In the genomic region with DNA sequence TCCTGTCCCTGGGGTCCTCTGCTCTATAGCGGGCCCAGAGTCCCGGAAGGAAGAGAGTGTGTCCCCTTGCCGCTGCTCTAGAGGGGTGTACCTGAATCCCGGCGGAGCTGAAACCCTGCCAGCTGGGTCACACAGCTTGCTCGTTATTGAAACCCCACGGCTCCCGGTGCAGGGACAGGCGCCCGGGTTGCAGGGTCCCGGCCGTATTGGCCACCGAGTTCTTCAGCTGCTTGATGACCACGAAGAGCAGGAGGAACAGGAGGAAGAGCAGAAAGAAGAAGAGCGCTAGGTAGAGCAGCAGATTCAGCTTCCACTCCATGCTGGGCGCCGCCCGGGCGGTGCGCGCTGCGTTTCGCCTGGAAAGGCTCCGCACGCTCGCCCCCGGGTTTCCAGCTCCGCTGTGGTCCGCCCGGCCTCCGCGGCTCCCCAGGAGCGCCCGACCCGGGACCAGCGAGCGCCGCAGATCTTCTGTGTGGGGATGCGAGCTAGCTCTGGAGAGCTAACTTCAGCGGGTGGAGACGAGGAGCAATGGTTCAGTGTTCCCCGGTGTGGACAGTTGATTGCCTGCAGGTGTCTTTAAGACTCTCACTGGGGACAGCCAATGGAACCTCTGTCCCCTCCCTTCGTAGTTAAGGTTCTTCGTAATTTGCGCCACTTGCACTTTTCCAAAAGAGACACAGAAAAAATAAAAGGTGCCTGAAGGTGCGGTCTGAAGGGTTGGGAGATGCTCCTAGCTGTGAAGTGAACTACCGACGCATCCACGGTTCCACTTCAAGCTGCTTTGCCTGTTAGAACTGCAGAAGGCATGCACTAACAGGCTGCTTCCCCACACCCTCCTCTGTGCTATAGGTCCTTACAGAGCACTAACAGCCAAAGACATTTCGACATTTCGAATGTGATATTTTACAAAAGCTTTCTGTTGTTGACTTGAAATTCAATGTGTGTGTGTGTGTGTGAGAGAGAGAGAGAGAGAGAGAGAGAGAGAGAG, we compare ENCODE assay signal across 7 mouse cellular contexts. TPM values are rescaled to one million over a fixed set of nuclear protein-coding genes. Genes with fewer than 3 reads are reported as not detected.
DNase-seq lines count a peak whose midpoint lies in the region; ATAC-seq lines count a peak whose summit lies in the region.

Gene Gm11549 (minus strand): TSS at position 741 of the 988 bp plus-strand sequence.

- ATAC-seq in forebrain, embryonic 15.5 days (replicated peaks): peak; percentile 79
- peak; percentile 82 for ATAC-seq in intestine, embryonic 16.5 days
- peak; percentile 87 for ATAC-seq in midbrain, embryonic 15.5 days (replicated peaks)

- peak within 1 kb of the TSS; percentile 44 for H3K9ac ChIP-seq in forebrain, embryonic 15.5 days (replicated peaks)
- H3K9ac ChIP-seq in intestine, embryonic 16.5 days (ENCODE audit: low read depth, low read length): peak within 1 kb of the TSS; percentile 61
- H3K9ac ChIP-seq in midbrain, embryonic 15.5 days: peak within 1 kb of the TSS; percentile 60

- under 1% methylated on average over 51 of the region's 51 CpGs for WGBS in forebrain, embryonic 15.5 days
- WGBS in intestine, embryonic 16.5 days: under 1% methylated on average over 51 of the region's 51 CpGs
- WGBS in midbrain, embryonic 15.5 days: under 1% methylated on average over 51 of the region's 51 CpGs

- H3K27me3 ChIP-seq in forebrain, embryonic 15.5 days: no peaks in the 10 kb centered on the region
- H3K27me3 ChIP-seq in intestine, embryonic 16.5 days (replicated peaks; ENCODE audit: control insufficient read depth, insufficient read depth, low read length): peaks cover 12% of the 10 kb centered on the region; the same call in 1 of the 2 replicates
- peaks cover 14% of the 10 kb centered on the region for H3K27me3 ChIP-seq in midbrain, embryonic 15.5 days (replicated peaks)

- peak; percentile 57 to 75 for DNase-seq in left cerebral cortex, adult 18-20 months (ENCODE audit: low spot score in 2 of 2)
- no peak for DNase-seq in left cerebral cortex, adult 11 months (ENCODE audit: low spot score)
- DNase-seq in urinary bladder, postnatal 36 days (ENCODE audit: low spot score in 2 of 2): no peak

- peak within 1 kb of the TSS; percentile 97 for H3K4me2 ChIP-seq in forebrain, embryonic 15.5 days (replicated peaks)
- peak within 1 kb of the TSS; percentile 98 for H3K4me2 ChIP-seq in intestine, embryonic 16.5 days (ENCODE audit: low read depth, low read length)
- peak within 1 kb of the TSS; percentile 100 for H3K4me2 ChIP-seq in midbrain, embryonic 15.5 days

- H3K4me1 ChIP-seq in brown adipose tissue, adult 24 weeks (ENCODE audit: control insufficient read depth, insufficient read depth, insufficient read length, low read length): peaks cover 2% of the 10 kb centered on the region
- H3K4me1 ChIP-seq in forebrain, embryonic 15.5 days: peaks cover 5% of the 10 kb centered on the region
- no peaks in the 10 kb centered on the region for H3K4me1 ChIP-seq in intestine, embryonic 16.5 days (ENCODE audit: control insufficient read depth, insufficient read depth, low read length)
- H3K4me1 ChIP-seq in midbrain, embryonic 15.5 days: peaks cover 9% of the 10 kb centered on the region

- H3K36me3 ChIP-seq in forebrain, embryonic 15.5 days: no peaks in the 10 kb centered on the region
- no peaks in the 10 kb centered on the region for H3K36me3 ChIP-seq in intestine, embryonic 16.5 days (ENCODE audit: control insufficient read depth, insufficient read depth, low read length)
- no peaks in the 10 kb centered on the region for H3K36me3 ChIP-seq in midbrain, embryonic 15.5 days (replicated peaks)

- no peak within 1 kb of the TSS for H3K27ac ChIP-seq in brown adipose tissue, adult 24 weeks (replicated peaks; ENCODE audit: low read depth, low read length)
- no peak within 1 kb of the TSS for H3K27ac ChIP-seq in forebrain, embryonic 15.5 days (replicated peaks)
- no peak within 1 kb of the TSS for H3K27ac ChIP-seq in intestine, embryonic 16.5 days (ENCODE audit: low read length)
- H3K27ac ChIP-seq in midbrain, embryonic 15.5 days: no peak within 1 kb of the TSS

- H3K9me3 ChIP-seq in forebrain, embryonic 15.5 days: no peaks in the 10 kb centered on the region
- no peaks in the 10 kb centered on the region for H3K9me3 ChIP-seq in intestine, embryonic 16.5 days (ENCODE audit: control insufficient read depth, low read length)
- H3K9me3 ChIP-seq in midbrain, embryonic 15.5 days: no peaks in the 10 kb centered on the region

- H3K4me3 ChIP-seq in brown adipose tissue, adult 24 weeks (ENCODE audit: insufficient read depth, low read depth, low read length): peak within 1 kb of the TSS; percentile 56
- peak within 1 kb of the TSS; percentile 55 for H3K4me3 ChIP-seq in forebrain, embryonic 15.5 days
- H3K4me3 ChIP-seq in intestine, embryonic 16.5 days (ENCODE audit: low read length): peak within 1 kb of the TSS; percentile 61
- peak within 1 kb of the TSS; percentile 71 for H3K4me3 ChIP-seq in midbrain, embryonic 15.5 days

RNA-seq across cellular contexts. Expression of gene Gm11549, which starts in this region (rescaled TPM):
- 10 to 100 TPM; 34.4 to 35.0 TPM for total RNA-seq in left cerebral cortex, adult 18-20 months (2021)
- not detected in 2 replicates for polyA plus RNA-seq in brown adipose tissue, adult 24 weeks (2012; ENCODE audit: insufficient read depth, insufficient read length, missing spikeins)
- polyA plus RNA-seq in forebrain, embryonic 15.5 days (2015; fragmentation: Nextera tagmentation; extraction: Ambion mirVana): 0.36 and 0.43 TPM in 2 replicates
- polyA plus RNA-seq in intestine, embryonic 16.5 days (2015; fragmentation: Nextera tagmentation; extraction: Ambion mirVana): 0.54 TPM in 2 replicates
- 0.34 and 0.39 TPM in 2 replicates for polyA plus RNA-seq in midbrain, embryonic 15.5 days (2015; fragmentation: Nextera tagmentation; extraction: Ambion mirVana)

Comparison
In these comparisons a context has a peak if more than half of its experiments do, and no peak if none do; other contexts are left out.
1. DNase-seq: peak in left cerebral cortex, adult 18-20 months (2 of 2); none in left cerebral cortex, adult 11 months (single experiment) and urinary bladder, postnatal 36 days (0 of 2).
2. Peak in ATAC-seq, H3K4me3 ChIP-seq, H3K9ac ChIP-seq and H3K4me2 ChIP-seq in forebrain, embryonic 15.5 days; RNA of the gene not detected or under 1 TPM.
3. Peak in ATAC-seq, H3K4me3 ChIP-seq, H3K9ac ChIP-seq and H3K4me2 ChIP-seq in intestine, embryonic 16.5 days; RNA of the gene not detected or under 1 TPM.
4. Peak in ATAC-seq, H3K4me3 ChIP-seq, H3K9ac ChIP-seq and H3K4me2 ChIP-seq in midbrain, embryonic 15.5 days; RNA of the gene not detected or under 1 TPM.
5. Peak in every context shown above with its lines, with median percentiles within 50 percentile points of each other: H3K4me3 ChIP-seq, ATAC-seq, H3K4me2 ChIP-seq and H3K9ac ChIP-seq.